Mouse (Mus musculus): ENCODE measurements at regions not wholly inside any gene's neighbourhood (a gene's known extent, or its start where the extent isn't known, plus 50 kb on each side); places are given as distances from the start of the nearest gene placed in this dataset.

- in situ Hi-C loops (cut with MboI; ENCODE audit: low sequenced_read_pairs) = no loop called here
Measured at GRCm38 (mm10) chr8:79518966-79519365, 119.6 kb upstream of the Smad1 start.

- in situ Hi-C loops (cut with MboI; ENCODE audit: low sequenced_read_pairs) = no loop called here
Measured at GRCm38 (mm10) chr8:79515282-79515783, 116.0 kb upstream of the Smad1 start.

- in situ Hi-C loops (cut with MboI; ENCODE audit: low sequenced_read_pairs) = no loop called here
Measured at GRCm38 (mm10) chr8:79514655-79515278, 115.4 kb upstream of the Smad1 start.

- in situ Hi-C loops (cut with MboI; ENCODE audit: low sequenced_read_pairs) = no loop called here
Measured at GRCm38 (mm10) chr8:79508597-79508996, 109.3 kb upstream of the Smad1 start.

- in situ Hi-C loops (cut with MboI; ENCODE audit: low sequenced_read_pairs) = no loop called here
Measured at GRCm38 (mm10) chr8:79505381-79505780, 106.1 kb upstream of the Smad1 start.

GRCm38 (mm10) chr8:79503906-79504305 lies 104.6 kb upstream of the Smad1 start:
- in situ Hi-C loops (cut with MboI; ENCODE audit: low sequenced_read_pairs) = no loop called here

GRCm38 (mm10) chr8:79502062-79502461 lies 102.7 kb upstream of the Smad1 start:
- in situ Hi-C loops (cut with MboI; ENCODE audit: low sequenced_read_pairs) = no loop called here

GRCm38 (mm10) chr8:79501238-79501637 lies 101.9 kb upstream of the Smad1 start:
- in situ Hi-C loops (cut with MboI; ENCODE audit: low sequenced_read_pairs) = no loop called here

- in situ Hi-C loops (cut with MboI; ENCODE audit: low sequenced_read_pairs) = no loop called here
Measured at GRCm38 (mm10) chr8:79499258-79499657, 99.9 kb upstream of the Smad1 start.

- in situ Hi-C loops (cut with MboI; ENCODE audit: low sequenced_read_pairs) = no loop called here
Measured at GRCm38 (mm10) chr8:79498611-79499010, 99.3 kb upstream of the Smad1 start.

GRCm38 (mm10) chr8:79491156-79491698 lies 91.9 kb upstream of the Smad1 start:
- in situ Hi-C loops (cut with MboI; ENCODE audit: low sequenced_read_pairs) = no loop called here

GRCm38 (mm10) chr8:79490739-79491138 lies 91.4 kb upstream of the Smad1 start:
- in situ Hi-C loops (cut with MboI; ENCODE audit: low sequenced_read_pairs) = no loop called here

- in situ Hi-C loops (cut with MboI; ENCODE audit: low sequenced_read_pairs) = no loop called here
Measured at GRCm38 (mm10) chr8:79488861-79489260, 89.5 kb upstream of the Smad1 start.

GRCm38 (mm10) chr8:79487597-79487996 lies 88.3 kb upstream of the Smad1 start:
- in situ Hi-C loops (cut with MboI; ENCODE audit: low sequenced_read_pairs) = no loop called here

GRCm38 (mm10) chr8:79479326-79479725 lies 80.0 kb upstream of the Smad1 start:
- in situ Hi-C loops (cut with MboI; ENCODE audit: low sequenced_read_pairs) = no loop called here

GRCm38 (mm10) chr8:79476012-79476411 lies 76.7 kb upstream of the Smad1 start:
- in situ Hi-C loops (cut with MboI; ENCODE audit: low sequenced_read_pairs) = no loop called here

- in situ Hi-C loops (cut with MboI; ENCODE audit: low sequenced_read_pairs) = no loop called here
Measured at GRCm38 (mm10) chr8:79474679-79475078, 75.4 kb upstream of the Smad1 start.

- in situ Hi-C loops (cut with MboI; ENCODE audit: low sequenced_read_pairs) = no loop called here
Measured at GRCm38 (mm10) chr8:79452101-79452500, 52.8 kb upstream of the Smad1 start.

GRCm38 (mm10) chr8:79449453-79449852 lies 50.1 kb upstream of the Smad1 start:
- in situ Hi-C loops (cut with MboI; ENCODE audit: low sequenced_read_pairs) = no loop called here
